Mouse (Mus musculus) left cerebral cortex, postnatal 10 days (tissue): ENCODE results near the gene Iqcc. TPM values are rescaled to one million over a fixed set of nuclear protein-coding genes. Genes with fewer than 3 reads are reported as not detected.

ENCODE experiments used
- DNase-seq, 2 experiments: peaks; one replicate each; pipeline ENCODE4 v3.0.0; 2021 to 2022; ENCODE audit warnings: low spot score in 2 of 2, mixed read lengths in 1 of 2; ENCODE audit errors: extremely low spot score in 1 of 2
- intact Hi-C: fragments of 180-260 bp; cut with DNase I; formaldehyde crosslinking; loops from one replicate; pipeline ENCODE4 v1.15.1; 2025
- total RNA-seq, 2 experiments: library from RNA; stranded (reverse); gene quantifications; 2 replicates each; pipeline ENCODE4 v1.2.3; 2021

Iqcc gene
- total RNA-seq, 2 experiments from 2014 or later, result 29.3 to 31.5 TPM

DNA sequence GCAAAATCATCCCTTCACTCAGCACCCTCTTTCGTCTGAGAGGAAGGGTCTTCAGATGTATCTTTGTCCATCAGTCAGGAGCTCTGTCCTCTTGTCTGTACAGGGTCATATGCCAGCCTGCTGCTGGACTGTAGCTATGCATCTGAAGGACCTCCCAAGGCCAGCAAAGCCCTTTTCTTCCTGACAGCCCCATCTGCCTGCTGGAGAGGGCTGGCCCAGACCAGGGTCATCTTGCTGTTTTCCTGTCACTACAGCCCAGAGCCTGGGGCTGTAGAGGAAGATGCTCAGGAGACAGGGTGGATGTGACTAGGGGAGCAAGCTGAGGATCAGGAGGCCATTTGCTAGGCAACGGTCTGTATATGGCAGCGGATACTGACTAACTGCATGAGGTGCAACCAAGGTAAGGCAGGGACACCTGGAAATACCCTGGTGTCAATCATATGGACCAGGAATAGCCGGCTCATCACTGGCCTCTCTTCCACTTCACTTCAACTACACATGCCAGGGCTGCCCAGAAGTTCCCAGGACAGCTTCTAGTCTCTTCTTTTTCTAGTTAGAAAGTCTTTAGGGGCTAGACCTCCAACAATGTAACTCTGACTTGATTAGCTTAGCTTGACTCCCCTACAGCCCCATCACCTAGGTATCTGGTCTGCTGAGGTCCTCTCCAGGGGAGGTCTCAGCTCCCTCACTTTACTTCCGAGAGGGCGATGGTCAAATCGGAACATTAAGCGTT is 4.1 kb upstream of the Iqcc start:
- DNase-seq, result no peak
- intact Hi-C loops, result no loop called here

DNA sequence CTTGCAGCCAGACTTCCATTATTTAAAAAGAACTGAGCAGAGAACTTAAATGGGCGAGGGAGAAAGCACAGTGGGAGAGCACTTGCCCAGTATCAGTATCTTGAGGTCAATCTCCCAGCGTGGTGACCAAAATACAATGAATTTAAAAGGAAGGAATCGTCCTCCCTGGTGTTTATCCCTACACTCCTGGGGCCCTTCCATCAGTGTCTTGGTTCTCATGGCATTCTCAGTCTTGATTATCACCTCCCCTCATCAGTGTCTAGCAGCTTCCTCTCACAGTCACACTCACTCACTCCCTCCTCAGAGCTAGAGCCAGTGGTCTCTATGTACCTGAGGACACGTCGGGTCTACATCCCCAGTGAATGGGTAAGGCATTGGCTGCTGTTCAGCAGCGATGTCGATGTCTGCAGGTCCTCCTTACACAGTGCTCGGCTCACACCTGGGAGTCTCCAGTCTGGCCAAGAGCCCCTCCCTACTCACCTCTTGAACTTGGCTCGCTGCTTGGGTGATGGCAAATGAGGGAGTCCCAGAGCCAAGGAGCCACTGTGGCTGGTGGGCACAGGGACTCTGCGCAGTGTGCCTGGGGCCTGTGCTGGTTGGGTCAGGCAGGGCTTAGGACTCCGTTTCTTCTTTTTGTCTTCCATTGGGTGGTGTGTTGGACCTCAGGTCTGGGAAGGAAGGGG is 3.4 kb upstream of the Iqcc start:
- intact Hi-C loops, result no loop called here
- DNase-seq, result no peak

DNA sequence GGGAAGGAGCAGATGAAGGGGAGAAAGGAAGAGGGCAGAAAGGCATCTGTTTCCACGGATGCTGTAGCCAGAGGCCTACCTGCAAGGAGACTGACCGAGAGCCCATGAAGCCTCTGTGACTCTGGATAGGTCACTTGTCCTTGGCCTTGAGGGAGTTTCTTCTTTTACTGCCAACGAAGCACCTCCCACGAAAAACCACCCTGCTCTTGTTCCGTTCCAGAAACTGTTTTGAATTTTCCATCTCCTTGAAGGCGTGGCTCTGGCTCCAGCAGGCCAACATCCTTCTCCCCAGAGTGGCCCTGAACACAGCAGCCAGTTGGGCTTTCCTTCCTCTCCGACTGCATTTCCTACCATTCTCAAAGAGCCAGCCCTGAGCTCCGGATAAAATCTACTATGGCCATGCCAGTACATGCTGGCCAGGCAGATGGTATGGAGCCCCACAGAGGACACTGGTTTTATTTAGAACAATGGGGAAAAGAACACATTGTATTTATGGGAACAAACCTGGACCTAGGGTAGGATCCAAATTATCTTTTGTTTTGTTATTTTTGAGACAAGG is 2.5 kb upstream of the Iqcc start:
- intact Hi-C loops, result no loop called here

DNA sequence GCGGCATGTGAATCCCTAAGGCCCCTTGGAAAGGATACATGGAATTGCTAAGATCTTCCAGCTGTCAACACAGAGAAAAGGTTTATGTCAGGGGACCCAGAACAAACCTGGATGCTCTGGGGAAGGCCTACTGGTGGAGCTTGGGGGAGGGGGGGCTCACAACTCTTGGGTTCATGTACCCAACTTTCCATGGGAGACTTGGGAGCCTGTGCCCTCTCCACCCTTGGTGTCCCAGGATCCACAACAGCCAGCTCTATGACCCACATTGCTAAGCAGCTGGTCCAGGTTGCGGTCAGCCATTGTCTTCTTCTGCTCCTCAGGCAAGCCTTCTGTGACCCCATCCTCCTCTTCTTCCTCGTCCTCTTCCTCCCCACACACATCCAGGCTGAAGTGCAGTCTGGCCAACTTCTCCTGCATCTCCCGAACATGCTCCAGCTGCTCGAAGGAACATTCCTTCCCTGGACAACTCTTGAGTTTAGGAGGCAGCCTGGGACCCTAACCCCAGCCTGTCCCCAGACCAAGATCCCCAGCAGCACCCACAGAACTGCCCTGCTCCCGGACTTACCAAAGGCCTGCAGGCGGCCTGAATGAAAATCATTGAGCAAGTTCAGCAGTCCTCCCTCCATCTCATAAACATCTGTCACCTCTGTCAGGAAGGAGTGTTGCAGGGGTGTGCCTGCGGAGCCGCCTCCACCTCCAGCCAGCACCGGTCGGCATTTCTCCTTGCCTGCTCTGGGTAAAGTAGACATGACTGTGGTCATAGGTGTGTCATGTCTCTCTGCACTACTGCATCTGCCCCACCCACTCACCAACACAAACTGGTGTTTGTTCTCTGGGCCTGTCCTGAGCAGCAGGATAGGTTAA is 1.8 kb upstream of the Iqcc start:
- intact Hi-C loops, result no loop called here

More for the DNA sequence above, 2.5 kb upstream of the Iqcc start:
- DNase-seq, result no peak

GRCm38 (mm10) chr4:129618031-129618430 is 868 bp downstream of the Iqcc start:
- DNase-seq, result no peak
- intact Hi-C loops, result no loop called here

More for the DNA sequence above, 1.8 kb upstream of the Iqcc start:
- DNase-seq, result no peak

GRCm38 (mm10) chr4:129617121-129617641 is 1.7 kb downstream of the Iqcc start:
- DNase-seq, result no peak
- intact Hi-C loops, result no loop called here

GRCm38 (mm10) chr4:129616631-129617030 is 2.3 kb downstream of the Iqcc start:
- intact Hi-C loops, result no loop called here
- no peak for DNase-seq

DNA sequence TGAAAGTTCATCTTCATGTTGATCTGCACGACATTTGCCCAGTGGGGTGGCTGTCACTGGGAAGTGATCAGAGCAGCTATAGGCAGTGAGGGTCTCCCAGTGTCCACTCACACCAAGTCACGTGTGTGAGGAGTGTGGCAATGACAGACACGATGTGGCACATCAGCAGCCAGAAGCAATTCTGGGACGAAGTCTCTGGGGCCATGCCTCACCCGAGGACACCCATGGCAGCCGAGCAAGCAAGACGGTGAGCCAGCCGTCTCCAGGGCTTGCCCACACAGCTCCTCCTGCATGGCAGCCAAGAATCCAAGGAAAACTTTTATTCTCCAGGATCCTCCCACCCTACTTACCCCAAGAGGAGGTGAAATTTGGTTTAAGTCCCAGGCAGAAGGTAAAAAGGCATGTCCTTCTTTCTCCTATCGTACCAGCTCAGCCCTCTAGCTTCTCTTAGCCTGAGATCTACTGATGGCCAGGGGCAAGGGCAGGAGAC is 3.1 kb downstream of the Iqcc start:
- no peak for DNase-seq
- intact Hi-C loops, result no loop called here

GRCm38 (mm10) chr4:129614093-129614492 is 4.8 kb downstream of the Iqcc start, which contains the start of gene Dcdc2b:
Gene Dcdc2b (minus strand): TSS chr4:129614257.
- no peak for DNase-seq
- intact Hi-C loops, result no loop called here

DNA sequence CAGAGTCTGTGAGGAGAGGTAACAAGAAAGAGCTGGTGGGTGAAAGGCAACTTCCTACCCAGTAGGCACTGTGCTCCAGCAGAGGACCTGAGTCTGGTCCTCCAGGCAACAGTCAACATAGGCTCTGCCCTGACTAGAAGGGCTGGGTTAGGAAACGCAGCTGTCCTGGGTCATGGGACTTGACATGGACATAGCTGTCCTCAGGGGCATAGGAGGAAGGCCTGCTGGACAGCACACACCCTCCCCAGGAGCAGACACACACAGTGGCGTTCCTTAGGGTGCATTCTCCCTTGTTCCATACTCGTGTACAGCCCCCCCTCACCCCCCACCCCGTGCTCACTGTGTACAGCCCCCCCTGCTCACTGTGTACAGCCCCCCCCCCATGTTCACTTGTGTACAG is 8.4 kb downstream of the Iqcc start:
- intact Hi-C loops, result no loop called here

GRCm38 (mm10) chr4:129610026-129610425 is 8.9 kb downstream of the Iqcc start:
- DNase-seq, result no peak

More for the DNA sequence above, 8.4 kb downstream of the Iqcc start:
- no peak for DNase-seq

DNA sequence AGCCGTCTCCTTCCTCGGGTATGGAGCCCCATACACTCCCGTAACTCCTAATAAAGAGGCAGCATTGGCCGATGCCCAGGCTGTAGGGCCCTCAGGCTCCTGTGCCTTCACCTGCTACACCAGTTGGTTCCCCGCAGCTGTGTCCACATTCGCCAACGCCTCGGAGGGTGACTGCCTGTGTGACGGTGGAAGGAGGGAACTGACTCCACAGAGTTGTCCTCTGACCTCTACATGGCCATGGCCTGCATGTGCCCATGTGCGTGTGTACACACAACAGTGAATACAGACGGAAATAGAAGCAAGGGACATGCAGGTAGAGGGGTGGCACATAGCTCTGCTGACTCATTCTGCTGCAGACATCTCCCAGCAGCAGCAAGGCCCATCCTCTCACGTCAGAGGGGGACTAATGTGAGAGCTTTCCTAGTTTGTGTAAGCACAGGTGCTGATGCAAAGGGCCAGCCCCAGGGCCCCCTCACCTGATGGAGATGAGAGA is 9.7 kb downstream of the Iqcc start:
- intact Hi-C loops, result loop anchor here (5.0 kb wide), 1 partner anchor 112 kb away; no protein-coding TSS in a partner anchor
- DNase-seq, result no peak

More at GRCm38 (mm10) chr4:129610026-129610425, 8.9 kb downstream of the Iqcc start:
- intact Hi-C loops, result no loop called here

- peak; percentile 79 to 89 for DNase-seq
- intact Hi-C loops, result loop anchor here (5.0 kb wide), 1 partner anchor 111 kb away; no protein-coding TSS in a partner anchor
Observed at GRCm38 (mm10) chr4:129608426-129609025, 10.4 kb downstream of the Iqcc start.

GRCm38 (mm10) chr4:129600233-129601158 is 18.4 kb downstream of the Iqcc start, which contains the start of the genes Eif3i and Tmem234:
Gene Eif3i (minus strand): TSS chr4:129600648.
Gene Tmem234 (plus strand): TSS chr4:129600668.
- DNase-seq, result peak; percentile 81 to 90
- intact Hi-C loops, result no loop called here

- intact Hi-C loops, result no loop called here
- no peak for DNase-seq
Observed at GRCm38 (mm10) chr4:129588865-129589264, 30.0 kb downstream of the Iqcc start.

- DNase-seq, result no peak
- intact Hi-C loops, result no loop called here
Observed at GRCm38 (mm10) chr4:129586943-129587342, 32.0 kb downstream of the Iqcc start.

- no peak for DNase-seq
- intact Hi-C loops, result no loop called here
Observed at GRCm38 (mm10) chr4:129585773-129586172, 33.1 kb downstream of the Iqcc start.
